Mouse (Mus musculus): ENCODE measurements around the gene Prrc2b.

DNA sequence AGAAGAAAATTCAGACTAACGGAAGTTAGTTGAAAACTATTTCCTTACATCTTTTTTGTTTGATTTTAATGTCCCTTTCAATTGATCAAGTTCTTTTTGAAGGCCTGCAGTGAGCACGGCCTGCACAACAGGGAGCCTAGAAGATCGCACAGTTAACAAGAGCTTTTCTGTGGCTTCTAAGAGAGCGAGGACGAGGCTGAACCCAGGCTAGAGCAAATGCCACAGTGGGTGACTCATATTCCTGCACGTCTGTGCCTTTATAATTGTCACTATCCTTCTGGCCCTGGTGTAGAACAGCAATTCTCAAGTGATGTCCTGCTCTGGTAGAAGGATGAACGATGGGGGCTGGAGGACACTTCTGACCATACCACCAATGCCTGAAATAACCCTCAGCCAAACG is 66.8 kb downstream of the Prrc2b start:
- no peak for TF ChIP-seq CTCF (IDR thresholded peaks at IDR 0.05; ENCODE audit: low read depth)
- TF ChIP-seq EP300 (IDR thresholded peaks at IDR 0.05; ENCODE audit: low read depth) = no peak
